Mouse (Mus musculus) MEL (cell line): ENCODE measurements around the gene Sorbs1. TPM values are rescaled to one million over a fixed set of nuclear protein-coding genes. Genes with fewer than 3 reads are reported as not detected.

ENCODE experiments used
- DNase-seq: peaks from one replicate; pipeline ENCODE4 v3.0.0; 2011; ENCODE audit warnings: low read depth, low spot score
- H3K27ac ChIP-seq: 2 replicates; pipeline ENCODE4 v1.5.1; 2012; ENCODE audit warnings: low read depth, mild to moderate bottlenecking, control low read depth, low read length, moderate library complexity; ENCODE audit not compliant: control insufficient read depth
- H3K27me3 ChIP-seq, 2 experiments: fragments of 150-350 bp in 1 of 2; sonication (generic) in 1 of 2; 2 replicates each; pipeline ENCODE4 v1.6.1; 2012; ENCODE audit warnings: low read length in 2 of 2, mild to moderate bottlenecking in 2 of 2, improper control_type of control experiment in 1 of 2, moderate library complexity in 1 of 2; ENCODE audit not compliant: insufficient read depth in 2 of 2, control insufficient read depth in 1 of 2
- H3K36me3 ChIP-seq, 2 experiments: 2 replicates each; pipeline ENCODE4 v1.6.1; 2012 to 2014; ENCODE audit warnings: low read length in 2 of 2, improper control_type of control experiment in 1 of 2, inconsistent platforms in 1 of 2, mild to moderate bottlenecking in 1 of 2; ENCODE audit not compliant: insufficient read depth in 2 of 2, control insufficient read depth in 1 of 2
- H3K4me1 ChIP-seq, 2 experiments: fragments of 150-350 bp in 1 of 2; sonication (generic) in 1 of 2; 2 replicates each; pipeline ENCODE4 v1.6.1; 2012; ENCODE audit warnings: low read length in 2 of 2, improper control_type of control experiment in 1 of 2, mild to moderate bottlenecking in 1 of 2; ENCODE audit not compliant: insufficient read depth in 2 of 2, control insufficient read depth in 1 of 2
- H3K4me3 ChIP-seq, 2 experiments: fragments of 150-350 bp in 1 of 2; sonication (generic) in 1 of 2; 2 replicates each; pipeline ENCODE4 v1.5.1; 2012; ENCODE audit warnings: low read depth in 2 of 2, low read length in 2 of 2, mild to moderate bottlenecking in 2 of 2, moderate library complexity in 2 of 2, control low read depth in 1 of 2, improper control_type of control experiment in 1 of 2; ENCODE audit not compliant: control insufficient read depth in 1 of 2, insufficient read depth in 1 of 2
- H3K79me2 ChIP-seq: 2 replicates; pipeline ENCODE4 v1.6.1; 2012; ENCODE audit warnings: mild to moderate bottlenecking, low read length, moderate library complexity; ENCODE audit not compliant: control insufficient read depth, poor library complexity, insufficient read depth
- H3K9ac ChIP-seq: 2 replicates; pipeline ENCODE4 v1.6.1; 2012; ENCODE audit warnings: low read depth, mild to moderate bottlenecking, control low read depth, low read length, moderate library complexity; ENCODE audit not compliant: control insufficient read depth, poor library complexity, severe bottlenecking
- H3K9me3 ChIP-seq: fragments of 150-350 bp; sonication (generic); replicated peaks from 2 replicates; pipeline ENCODE4 v1.6.1; 2012; ENCODE audit warnings: mild to moderate bottlenecking, low read length, improper control_type of control experiment, moderate library complexity; ENCODE audit not compliant: insufficient read depth
- E2F4 ChIP-seq: IDR thresholded peaks from 2 replicates; pipeline ENCODE4 v1.6.1; 2011; ENCODE audit warnings: low read depth, low read length, improper control_type of control experiment, borderline replicate concordance
- ETS1 ChIP-seq: IDR thresholded peaks from 2 replicates; pipeline ENCODE4 v1.6.1; 2012; ENCODE audit warnings: low read depth, mild to moderate bottlenecking, inconsistent platforms, low read length, improper control_type of control experiment, moderate library complexity
- HCFC1 ChIP-seq: IDR thresholded peaks from 2 replicates; pipeline ENCODE4 v1.6.1; 2012; ENCODE audit warnings: low read depth, mild to moderate bottlenecking, inconsistent platforms, low read length, improper control_type of control experiment, moderate library complexity
- JUND ChIP-seq: IDR thresholded peaks from 2 replicates; pipeline ENCODE4 v1.6.1; 2011; ENCODE audit warnings: low read depth, mild to moderate bottlenecking, improper control_type of control experiment, low read length
- KAT2A ChIP-seq: conservative IDR thresholded peaks from 2 replicates; pipeline ENCODE4 v1.6.1; 2012; ENCODE audit warnings: low read depth, low read length, improper control_type of control experiment, inconsistent platforms
- MAFK ChIP-seq: IDR thresholded peaks from 2 replicates; pipeline ENCODE4 v1.6.1; 2011; ENCODE audit warnings: low read depth, mild to moderate bottlenecking, low read length, improper control_type of control experiment, borderline replicate concordance
- MAZ ChIP-seq: IDR thresholded peaks from 2 replicates; pipeline ENCODE4 v1.6.1; 2012; ENCODE audit warnings: low read depth, mild to moderate bottlenecking, inconsistent platforms, low read length, improper control_type of control experiment
- MEF2A ChIP-seq: IDR thresholded peaks from 2 replicates; pipeline ENCODE4 v1.6.1; 2014; ENCODE audit warnings: low read depth, mild to moderate bottlenecking, inconsistent platforms, low read length, improper control_type of control experiment; ENCODE audit not compliant: poor library complexity, insufficient replicate concordance, severe bottlenecking; ENCODE audit errors: extremely low read depth
- MYB ChIP-seq: IDR thresholded peaks from 2 replicates; pipeline ENCODE4 v1.6.1; 2011; ENCODE audit warnings: mild to moderate bottlenecking, low read depth, low read length, improper control_type of control experiment
- NELFE ChIP-seq: IDR thresholded peaks from 2 replicates; pipeline ENCODE4 v1.6.1; 2011; ENCODE audit warnings: low read depth, low read length, improper control_type of control experiment
- POLR2AphosphoS5 ChIP-seq: IDR thresholded peaks from 2 replicates; pipeline ENCODE4 v1.6.1; 2012; ENCODE audit warnings: low read depth, borderline replicate concordance, mild to moderate bottlenecking, inconsistent platforms, low read length, moderate library complexity, mixed read lengths
- RCOR1 ChIP-seq: IDR thresholded peaks from 2 replicates; pipeline ENCODE4 v1.6.1; 2012; ENCODE audit warnings: low read depth, mild to moderate bottlenecking, inconsistent platforms, low read length, improper control_type of control experiment
- TAL1 ChIP-seq: IDR thresholded peaks from 2 replicates; pipeline ENCODE4 v1.6.1; 2012; ENCODE audit warnings: mild to moderate bottlenecking, inconsistent platforms, low read length, moderate library complexity, mixed read lengths
- TBP ChIP-seq: IDR thresholded peaks from 2 replicates; pipeline ENCODE4 v1.8.0; 2011; ENCODE audit warnings: low read depth, low read length, improper control_type of control experiment
- ZC3H11A ChIP-seq: IDR thresholded peaks from 2 replicates; pipeline ENCODE4 v1.6.1; 2012; ENCODE audit warnings: low read depth, mild to moderate bottlenecking, inconsistent platforms, low read length, improper control_type of control experiment
- ZKSCAN1 ChIP-seq: IDR thresholded peaks from 2 replicates; pipeline ENCODE4 v1.6.1; 2012; ENCODE audit warnings: low read depth, mild to moderate bottlenecking, inconsistent platforms, low read length, improper control_type of control experiment, moderate library complexity
- ZMIZ1 ChIP-seq: IDR thresholded peaks from 2 replicates; pipeline ENCODE4 v1.6.1; 2012; ENCODE audit warnings: low read depth, mild to moderate bottlenecking, inconsistent platforms, low read length, improper control_type of control experiment, moderate library complexity
- polyA plus RNA-seq, 2 experiments: library from polyadenylated mRNA; stranded (reverse) in 1 of 2; unstranded in 1 of 2; fragments of >175 nt in 1 of 2; fragments of >200 nt in 1 of 2; gene quantifications; 2 replicates each; pipeline versions ENCODE4 v1.2.1 to v1.2.4; 2012; ENCODE audit warnings: low replicate concordance in 2 of 2, low read depth in 1 of 2; ENCODE audit not compliant: insufficient read length in 2 of 2, insufficient read depth in 1 of 2, missing spikeins in 1 of 2
- total RNA-seq: library from RNA; depleted of rRNA; stranded (reverse); fragments of 300-350 nt; gene quantifications from 2 replicates; pipeline ENCODE4 v1.2.3, GENCODE M21; 2012

Sorbs1 gene
- total and polyA plus RNA-seq, 3 experiments: 1.3 to 5.3 TPM; not detected in 1

DNA sequence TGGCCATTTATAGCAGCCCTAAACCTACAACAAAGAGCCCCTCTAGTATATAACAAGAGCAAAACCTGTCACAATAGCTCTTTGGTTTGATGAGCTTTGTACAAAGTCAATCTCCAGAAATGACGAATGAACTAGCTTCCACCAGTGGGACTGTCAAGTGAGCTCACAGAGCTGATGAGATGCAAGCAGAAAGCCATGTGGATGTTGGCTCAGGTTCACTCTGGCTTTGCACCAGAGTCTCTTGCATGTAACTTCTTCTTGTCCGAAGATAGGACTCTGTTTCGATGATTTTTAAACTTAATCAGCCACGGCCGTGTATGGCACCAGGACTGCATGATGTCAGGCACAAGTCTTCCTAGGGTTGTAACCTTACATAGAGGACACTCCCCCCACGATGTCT, 133.6 kb downstream of the Sorbs1 start:
- H3K4me3 ChIP-seq: no peak overlapping the region
- H3K9ac ChIP-seq: no peak overlapping the region
- TF ChIP-seq ZC3H11A (no peak), JUND (no peak), MAFK (no peak), MAZ (no peak), HCFC1 (no peak), NELFE (no peak), ETS1 (no peak), E2F4 (no peak)
- TF ChIP-seq, all 39 proteins: peak for 0
- no peaks in the 10 kb centered on the region for H3K9me3 ChIP-seq
- no peak for DNase-seq
- H3K27ac ChIP-seq: no peak overlapping the region
- no peaks in the 10 kb centered on the region for H3K27me3 ChIP-seq
- no peaks in the 10 kb centered on the region for H3K36me3 ChIP-seq
- H3K79me2 ChIP-seq: no peaks in the 10 kb centered on the region
- H3K4me1 ChIP-seq: no peaks in the 10 kb centered on the region

GRCm38 (mm10) chr19:40379081-40379480, 134.5 kb downstream of the Sorbs1 start:
- no peak for DNase-seq
- TF ChIP-seq TBP: no peak
- TF ChIP-seq E2F4: no peak
- no peak for TF ChIP-seq MYB
- Histone ChIP-seq H3K4me1 (no peaks in the 10 kb centered on the region), H3K4me3 (no peak overlapping the region), H3K36me3 (no peaks in the 10 kb centered on the region), H3K9me3 (no peaks in the 10 kb centered on the region), H3K9ac (no peak overlapping the region), H3K79me2 (no peaks in the 10 kb centered on the region), H3K27me3 (no peaks in the 10 kb centered on the region), H3K27ac (no peak overlapping the region)

DNA sequence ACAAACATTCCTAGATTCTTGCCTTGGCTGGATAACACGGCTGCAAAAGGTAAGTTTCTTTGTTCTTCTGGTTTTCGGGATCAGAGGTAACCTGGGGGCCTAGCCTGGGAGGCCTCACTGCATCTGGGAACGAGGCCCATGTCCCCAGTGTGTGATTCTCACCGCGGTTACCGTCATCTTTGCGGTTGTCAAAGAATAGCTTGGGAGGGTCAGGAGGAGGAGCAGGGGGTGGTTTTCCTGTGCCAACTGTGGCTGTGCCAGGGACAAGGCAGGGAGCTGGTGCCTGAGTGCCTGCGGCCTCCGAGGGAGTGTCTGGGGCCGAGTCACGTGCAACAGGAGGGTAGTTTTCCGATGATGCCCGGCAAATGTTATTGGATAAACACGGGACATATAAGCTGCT, 135.9 kb downstream of the Sorbs1 start:
- TF ChIP-seq TAL1: no peak
- TF ChIP-seq E2F4: no peak
- no peak for TF ChIP-seq RCOR1
- TF ChIP-seq MEF2A: no peak
- TF ChIP-seq ZKSCAN1: no peak
- TF ChIP-seq KAT2A: no peak
- no peak for TF ChIP-seq POLR2AphosphoS5
- no peak for TF ChIP-seq ZMIZ1
- Histone ChIP-seq H3K4me3 (no peak overlapping the region), H3K36me3 (no peaks in the 10 kb centered on the region), H3K27me3 (no peaks in the 10 kb centered on the region), H3K9ac (no peak overlapping the region), H3K9me3 (no peaks in the 10 kb centered on the region), H3K4me1 (no peaks in the 10 kb centered on the region), H3K79me2 (no peaks in the 10 kb centered on the region), H3K27ac (no peak overlapping the region)
- no peak for DNase-seq
